Mouse (Mus musculus): ENCODE data around the gene Btnl9. TPM values are rescaled to one million over a fixed set of nuclear protein-coding genes. Genes with fewer than 3 reads are reported as not detected.
"Not testable (repeated sequence)": the region's sequence is repeated elsewhere in the genome, so short reads cannot be mapped to it uniquely, and the experiment has no call there.

Gene Btnl9
- polyA plus RNA-seq, 1 experiment from 2014 or later: not detected

DNA sequence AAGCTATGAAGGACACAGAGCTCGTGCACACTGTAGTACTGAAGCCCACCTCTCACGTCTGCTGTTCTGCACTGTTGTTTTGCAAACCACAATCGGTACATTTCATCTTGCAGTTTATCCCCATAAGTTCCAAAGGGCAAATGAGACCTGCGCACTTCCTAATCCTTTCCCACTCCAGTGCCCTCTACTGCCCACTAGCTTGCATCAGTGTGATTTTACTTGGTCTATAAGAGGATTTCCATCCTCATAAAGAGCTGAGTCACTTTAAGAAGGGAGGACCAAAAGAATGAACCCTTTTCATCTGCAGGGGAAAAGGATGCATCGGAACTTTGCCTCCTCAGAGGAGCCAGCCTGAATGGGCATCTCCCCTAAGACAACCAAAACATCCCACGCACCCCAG lies 507 bp downstream of the Btnl9 start:
- peaks cover 7% of the 10 kb centered on the region for H3K27me3 ChIP-seq
- no peak for TF ChIP-seq CTCF (IDR thresholded peaks at IDR 0.05)
- ChIA-PET CTCF (interaction anchor here (0.7 to 1.4 kb wide), 2 partner anchors 57 to 85 kb away, joined by 3 to 14 read pairs; no protein-coding TSS in a partner anchor), POLR2A (no interaction called here)
- in situ Hi-C loops (cut with MboI; ENCODE audit: low pct_unique_long_range_greater_than_20kb): loop anchor here (25.0 kb wide), 1 partner anchor 351 kb away; the partner anchor contains the start of genes Olfr1381 and Olfr1382
- ATAC-seq: no peak
- DNase-seq (ENCODE audit: low read depth, low spot score): no peak

DNA sequence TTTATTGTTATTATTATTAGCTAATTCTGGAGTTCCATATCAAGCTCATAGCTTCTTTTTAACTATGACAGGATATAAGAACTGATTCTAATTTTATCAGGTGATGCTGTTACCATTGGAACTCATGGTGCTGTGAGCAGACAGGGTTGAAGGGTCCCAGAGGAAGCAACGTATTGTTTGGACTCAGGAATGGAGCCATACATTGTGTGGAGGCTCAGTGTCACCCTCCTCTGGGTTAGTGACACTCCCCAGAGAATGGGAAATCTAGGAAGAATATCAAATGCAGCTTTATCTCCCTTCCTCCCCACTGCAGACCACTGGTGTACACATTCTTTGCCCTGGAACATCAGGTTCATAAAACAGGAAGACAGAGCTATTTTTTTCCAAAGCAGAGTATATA lies 3.8 kb downstream of the Btnl9 start:
- ChIA-PET POLR2A (no interaction called here), CTCF (interaction anchor here (0.9 kb wide), 1 partner anchor 89 kb away, joined by 4 read pairs; no protein-coding TSS in a partner anchor)
- TF ChIP-seq CTCF (IDR thresholded peaks at IDR 0.05): no peak
- in situ Hi-C loops (cut with MboI; ENCODE audit: low pct_unique_long_range_greater_than_20kb): loop anchor here (25.0 kb wide), 1 partner anchor 354 kb away; the partner anchor contains the start of genes Olfr1381 and Olfr1382
- DNase-seq (ENCODE audit: low read depth, low spot score) (no peak), ATAC-seq (no peak)
- H3K27me3 ChIP-seq: peaks cover 12% of the 10 kb centered on the region

DNA sequence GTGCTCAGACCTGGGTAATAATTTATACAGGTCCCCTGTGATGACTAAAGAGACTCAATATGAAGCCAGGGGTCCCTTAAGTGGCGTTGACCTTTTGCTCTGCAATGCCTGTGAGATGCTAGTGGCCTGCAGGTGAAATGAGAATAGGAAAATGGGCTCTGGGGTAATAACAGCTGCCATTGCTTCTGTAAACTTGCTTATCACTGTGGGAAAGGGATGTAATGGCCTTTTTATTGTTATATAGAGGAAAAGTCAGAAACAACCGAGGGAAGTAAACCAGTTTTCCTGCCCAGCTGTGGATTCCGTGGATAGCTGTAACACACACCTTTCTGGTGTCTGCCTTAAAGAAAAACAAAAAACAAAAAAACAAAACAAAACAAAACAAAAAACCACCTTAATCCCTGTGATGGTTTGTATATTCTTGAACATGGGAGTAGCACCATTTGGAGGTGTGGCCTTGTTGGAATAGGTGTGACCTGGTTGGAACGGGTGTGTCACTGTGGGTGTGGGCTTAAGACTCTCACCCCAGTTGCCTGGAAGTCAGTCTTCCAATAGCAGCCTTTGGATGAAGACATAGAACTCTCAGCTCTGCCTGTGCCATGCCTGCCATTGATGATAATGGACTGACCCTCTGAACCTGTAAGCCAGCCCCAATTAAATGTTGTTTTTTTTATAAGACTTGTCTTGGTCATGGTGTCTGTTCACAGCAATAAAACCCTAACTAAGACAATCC lies 10.7 kb downstream of the Btnl9 start:
- POLR2A ChIA-PET; ATAC-seq; H3K27me3 ChIP-seq; DNase-seq (ENCODE audit: low read depth, low spot score); CTCF ChIA-PET: not testable (repeated sequence)
- in situ Hi-C loops (cut with MboI; ENCODE audit: low pct_unique_long_range_greater_than_20kb): loop anchor here (25.0 kb wide), 1 partner anchor 361 kb away; the partner anchor contains the start of genes Olfr1381 and Olfr1382

DNA sequence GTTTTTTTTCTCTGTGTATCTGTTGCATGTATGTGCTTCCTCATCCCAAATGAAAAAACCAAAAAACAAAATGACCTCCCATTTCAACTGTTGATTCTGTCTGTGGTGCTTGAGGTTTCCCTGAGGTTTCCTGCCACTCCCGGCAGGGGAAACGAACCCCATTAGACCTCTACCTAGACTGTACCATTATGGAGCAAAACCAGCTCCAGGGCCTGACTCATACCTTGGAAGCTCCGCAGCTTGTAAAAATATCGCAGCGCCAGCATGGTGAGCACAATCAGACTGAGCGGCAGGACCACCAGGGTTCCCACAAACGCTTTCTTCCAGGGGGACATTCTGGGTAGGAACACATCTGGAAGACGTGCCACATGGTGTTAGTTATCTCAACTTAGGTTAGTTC lies 11.6 kb downstream of the Btnl9 start:
- in situ Hi-C loops (cut with MboI; ENCODE audit: low pct_unique_long_range_greater_than_20kb): loop anchor here (25.0 kb wide), 1 partner anchor 362 kb away; the partner anchor contains the start of genes Olfr1381 and Olfr1382
- no peak for DNase-seq (ENCODE audit: low read depth, low spot score)
- ChIA-PET POLR2A (no interaction called here), CTCF (no interaction called here)
- peaks cover 5% of the 10 kb centered on the region for H3K27me3 ChIP-seq
- no peak for TF ChIP-seq CTCF (IDR thresholded peaks at IDR 0.05)
- no peak for ATAC-seq

DNA sequence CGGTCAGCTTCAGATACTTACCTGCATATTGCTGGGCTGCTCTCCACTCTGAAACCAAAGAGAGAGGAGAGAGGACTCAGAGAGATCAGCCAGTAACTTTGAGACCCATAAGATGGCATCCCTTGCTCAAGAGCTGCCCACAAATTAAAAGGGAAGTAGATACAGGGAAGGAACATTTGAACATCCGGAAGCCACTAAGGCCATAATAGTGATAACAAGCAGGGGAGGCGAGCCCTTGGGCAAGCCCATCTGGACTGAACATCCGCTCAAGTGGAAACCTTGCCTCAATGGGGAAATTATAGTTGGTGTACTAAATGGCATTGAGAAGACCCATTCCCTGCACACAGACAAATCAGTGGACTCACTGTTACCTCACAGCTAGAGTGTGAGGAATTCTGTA lies 16.4 kb downstream of the Btnl9 start:
- in situ Hi-C loops (cut with MboI; ENCODE audit: low pct_unique_long_range_greater_than_20kb): no loop called here
- peaks cover 14% of the 10 kb centered on the region for H3K27me3 ChIP-seq
- no peak for DNase-seq (ENCODE audit: low read depth, low spot score)
- no peak for ATAC-seq
- ChIA-PET POLR2A (no interaction called here), CTCF (no interaction called here)
- no peak for TF ChIP-seq CTCF (IDR thresholded peaks at IDR 0.05)

DNA sequence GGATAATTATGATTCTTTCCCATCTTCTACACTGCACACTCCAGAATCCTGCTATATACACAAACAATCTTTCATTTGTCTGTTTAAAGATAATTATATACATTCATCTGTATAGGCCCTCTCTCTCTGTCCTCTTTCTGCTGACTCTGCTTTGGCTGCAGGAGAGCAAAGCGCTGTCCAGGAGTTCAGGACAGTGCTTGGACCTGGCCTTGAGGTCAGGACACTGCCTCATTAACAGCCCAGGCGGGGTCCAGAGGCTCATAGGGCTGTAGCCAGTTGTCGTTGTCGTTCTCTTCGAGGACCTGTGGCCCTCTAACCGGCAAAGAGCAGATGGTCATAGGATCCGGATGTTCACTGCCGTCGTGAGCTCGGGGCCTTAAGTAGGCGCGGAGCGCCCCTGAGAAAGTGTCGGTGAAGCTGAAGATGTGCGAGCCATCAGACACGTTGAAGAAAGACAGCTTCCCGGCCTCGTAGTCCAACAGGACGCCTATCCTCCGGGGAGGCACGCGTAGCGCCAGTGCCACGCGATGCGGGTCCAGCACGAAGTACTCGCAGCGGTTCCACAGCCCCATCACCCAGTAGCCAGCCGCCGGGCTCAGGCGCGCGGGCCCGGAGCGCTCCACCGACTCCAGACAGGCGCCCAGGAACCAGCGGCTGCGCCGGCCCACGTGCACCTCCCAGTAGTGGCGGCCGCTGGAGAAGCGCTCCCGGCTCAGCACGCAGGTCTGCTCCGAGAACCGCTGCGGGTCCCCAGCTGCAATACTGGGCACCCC lies 17.9 kb downstream of the Btnl9 start:
- TF ChIP-seq CTCF (IDR thresholded peaks at IDR 0.05): no peak
- in situ Hi-C loops (cut with MboI; ENCODE audit: low pct_unique_long_range_greater_than_20kb): no loop called here
- POLR2A ChIA-PET: no interaction called here
- ATAC-seq (no peak), DNase-seq (ENCODE audit: low read depth, low spot score) (no peak)
- H3K27me3 ChIP-seq: peaks cover 14% of the 10 kb centered on the region
- CTCF ChIA-PET: no interaction called here

DNA sequence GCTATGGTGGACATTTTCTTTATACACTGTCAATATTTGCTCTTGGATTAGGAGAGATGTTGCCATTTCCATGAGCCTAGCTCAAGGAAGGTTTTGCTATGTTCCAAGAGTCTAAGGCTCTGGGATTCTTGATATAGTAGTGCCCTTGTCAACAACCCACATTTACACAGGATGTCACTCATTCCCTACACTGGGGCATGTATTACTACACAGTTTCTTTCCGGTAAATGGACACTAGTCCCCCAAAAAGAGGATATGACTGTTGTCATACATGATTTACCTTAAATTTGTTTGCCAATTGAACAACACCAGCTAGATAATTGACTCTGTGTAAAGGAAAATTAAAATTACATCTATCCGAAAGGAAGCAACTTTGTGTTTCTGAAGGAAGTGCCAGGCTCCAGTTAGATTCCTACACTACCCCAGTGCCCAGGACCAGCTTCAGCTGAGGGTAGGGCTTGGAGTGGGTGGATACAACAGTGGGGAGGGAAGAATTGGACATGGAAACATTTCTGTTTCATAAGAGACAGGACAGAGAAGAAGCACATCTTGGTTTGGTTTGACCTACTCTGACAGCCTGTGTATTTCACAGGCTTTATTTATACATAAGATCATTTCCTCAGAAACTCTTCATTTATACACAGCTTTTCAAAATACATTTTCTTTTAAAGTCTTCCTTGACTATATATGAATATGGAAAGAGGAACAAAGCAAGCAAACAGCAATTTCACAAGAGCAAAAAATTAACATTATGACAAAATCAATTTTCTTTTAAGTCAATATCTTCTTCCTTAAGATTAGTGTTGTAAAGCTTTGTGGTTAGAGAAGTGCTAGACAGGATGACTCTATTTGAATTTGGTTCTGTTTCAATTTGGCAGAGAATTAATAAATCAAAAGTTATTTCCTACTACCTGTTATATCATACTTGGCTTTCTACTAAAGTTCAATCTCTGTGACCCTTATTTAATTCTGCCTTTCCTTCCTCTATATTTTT lies 29.8 kb downstream of the Btnl9 start:
- ChIA-PET CTCF (interaction anchor here (1.4 kb wide), 1 partner anchor 23 kb away, joined by 3 read pairs; no protein-coding TSS in a partner anchor), POLR2A (no interaction called here)
- in situ Hi-C loops (cut with MboI; ENCODE audit: low pct_unique_long_range_greater_than_20kb): no loop called here

DNA sequence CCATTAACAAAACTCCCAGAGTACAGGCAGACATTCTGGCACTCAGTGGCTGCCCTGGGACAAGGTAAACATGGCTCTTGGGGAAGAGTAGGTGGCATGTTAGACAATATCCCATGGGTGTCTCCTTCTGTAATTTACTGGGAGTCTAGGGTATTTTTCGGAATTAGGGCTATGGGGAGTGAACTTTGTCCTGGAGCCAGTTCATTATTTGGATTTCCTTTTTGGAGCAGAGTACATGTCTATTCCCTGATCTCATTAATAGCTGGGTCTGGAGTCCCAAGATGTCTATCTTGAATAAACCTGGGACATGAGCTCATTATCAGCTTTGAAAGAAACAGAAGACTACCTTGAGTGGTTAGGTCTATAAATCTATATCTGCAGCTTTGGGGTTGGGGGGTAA lies 32.9 kb downstream of the Btnl9 start, which contains the start of gene Olfr1394:
Gene Olfr1394, plus strand, starts transcription at position 301 of the 400 bp plus-strand sequence.
- no peak for ATAC-seq
- H3K27me3 ChIP-seq: peaks cover 21% of the 10 kb centered on the region
- no peak for DNase-seq (ENCODE audit: low read depth, low spot score)
- CTCF ChIA-PET: interaction anchor here (0.9 to 1.4 kb wide), 2 partner anchors 10 to 379 kb away, joined by 3 to 5 read pairs; no protein-coding TSS in a partner anchor
- POLR2A ChIA-PET: no interaction called here
- in situ Hi-C loops (cut with MboI; ENCODE audit: low pct_unique_long_range_greater_than_20kb): no loop called here
- TF ChIP-seq CTCF (IDR thresholded peaks at IDR 0.05): no peak

More for the DNA sequence above, 29.8 kb downstream of the Btnl9 start:
- peaks cover 6% of the 10 kb centered on the region for H3K27me3 ChIP-seq
- DNase-seq (ENCODE audit: low read depth, low spot score) (no peak), ATAC-seq (no peak)
- no peak for TF ChIP-seq CTCF (IDR thresholded peaks at IDR 0.05)

DNA sequence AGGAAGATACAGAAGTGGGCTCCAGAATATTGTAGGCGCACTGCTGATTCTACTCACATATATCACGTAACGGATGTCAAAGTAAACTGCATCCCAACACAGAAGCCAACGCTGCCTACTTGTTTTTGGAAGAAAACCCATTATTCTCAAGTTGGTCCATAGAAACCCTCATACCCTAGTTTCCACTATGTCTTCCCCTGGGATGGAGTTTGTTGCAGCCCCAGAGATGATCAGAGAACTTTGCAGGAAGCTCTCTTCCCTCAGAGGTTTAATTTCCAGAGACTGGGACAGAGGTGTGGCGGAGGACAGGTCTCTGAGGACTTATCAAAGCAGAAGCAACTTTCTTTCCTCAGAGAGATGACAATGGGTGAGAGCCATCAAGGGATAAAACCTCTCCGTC lies 45.0 kb downstream of the Btnl9 start, which contains the start of gene Olfr1395:
Gene Olfr1395, plus strand, starts transcription at position 301 of the 400 bp plus-strand sequence.
- CTCF ChIA-PET: interaction anchor here (1.0 kb wide), 1 partner anchor 8 kb away, joined by 3 read pairs; no protein-coding TSS in a partner anchor
- peaks cover 54% of the 10 kb centered on the region for H3K27me3 ChIP-seq
- ATAC-seq (no peak), DNase-seq (ENCODE audit: low read depth, low spot score) (no peak)
- in situ Hi-C loops (cut with MboI; ENCODE audit: low pct_unique_long_range_greater_than_20kb): no loop called here
- POLR2A ChIA-PET: interaction anchor here (0.6 kb wide), 1 partner anchor 496 kb away, joined by 3 read pairs; no protein-coding TSS in a partner anchor
- no peak for TF ChIP-seq CTCF (IDR thresholded peaks at IDR 0.05)

DNA sequence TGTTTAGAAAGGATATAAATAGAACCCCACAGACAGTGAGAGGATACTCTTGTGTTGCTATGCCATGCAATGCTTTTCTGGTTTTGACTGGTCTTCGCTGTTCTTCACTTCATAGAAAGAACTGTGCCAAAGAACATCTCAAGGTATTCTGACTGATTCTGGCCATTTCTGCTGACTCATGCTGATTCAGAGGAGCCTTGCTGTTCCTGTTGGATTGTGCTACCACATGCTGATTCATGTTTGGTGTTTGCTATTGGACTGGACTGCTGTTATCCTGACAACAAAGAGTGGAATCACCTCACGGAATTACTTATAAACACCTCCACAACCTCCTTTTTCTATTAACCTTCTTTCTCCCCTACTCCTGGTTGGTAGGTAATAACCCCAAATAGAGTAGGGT lies 62.8 kb downstream of the Btnl9 start:
- ChIA-PET CTCF (no interaction called here), POLR2A (no interaction called here)
- DNase-seq (ENCODE audit: low read depth, low spot score) (no peak), ATAC-seq (no peak)
- in situ Hi-C loops (cut with MboI; ENCODE audit: low pct_unique_long_range_greater_than_20kb): no loop called here
- peaks cover 44% of the 10 kb centered on the region for H3K27me3 ChIP-seq
- no peak for TF ChIP-seq CTCF (IDR thresholded peaks at IDR 0.05)

All from Patski (cell line).